Mouse (Mus musculus): ENCODE results near the gene Nrf1.

- TF ChIP-seq POLR2A (IDR thresholded peaks at IDR 0.05; ENCODE audit: low read depth, low read length) (no peak), CTCF (IDR thresholded peaks at IDR 0.05; ENCODE audit: borderline replicate concordance, insufficient read depth, low read length) (no peak)
Measured at GRCm38 (mm10) chr6:29998140-29998539, 49.6 kb upstream of the Nrf1 start.

Data from embryonic fibroblast, embryonic 13.5 days (primary cell).